Mouse (Mus musculus): ENCODE data around the gene D630045J12Rik.

DNA sequence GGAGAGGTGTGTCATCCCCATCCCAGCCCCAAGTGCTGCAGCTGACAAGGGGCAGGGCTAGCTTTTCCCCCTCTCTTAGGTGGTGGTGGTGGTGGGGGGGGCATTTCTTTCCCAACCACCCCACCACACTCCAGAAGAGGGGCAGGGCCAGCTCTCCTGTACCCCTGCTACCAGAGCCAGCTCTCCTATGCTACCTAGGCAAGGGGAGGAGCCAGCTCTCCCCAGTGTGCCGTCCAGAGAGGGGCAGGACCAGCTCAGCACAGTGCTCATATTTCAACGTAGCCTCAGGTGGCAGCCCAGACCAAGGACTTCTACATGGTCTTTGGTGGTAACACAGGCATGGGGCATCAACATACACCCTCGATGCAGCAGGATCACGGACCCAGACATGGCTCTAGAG is 50.0 kb downstream of the D630045J12Rik start:
- TF ChIP-seq POLR2A (IDR thresholded peaks at IDR 0.05; ENCODE audit: borderline replicate concordance, control insufficient read depth, low read depth, low read length): 0 out of 2 replicates have a peak, but pooled peaks have one; percentile 23
- TF ChIP-seq CTCF (IDR thresholded peaks at IDR 0.05; ENCODE audit: control insufficient read depth, insufficient read depth, low read length): no peak
